Mouse (Mus musculus) thymus, postnatal 25 days (tissue): ENCODE measurements around the gene Prss50.
"Not testable (repeated sequence)": the region's sequence is repeated elsewhere in the genome, so short reads cannot be mapped to it uniquely, and the experiment has no call there.

ENCODE experiments used
- DNase-seq: peaks from one replicate; pipeline ENCODE4 v3.0.0; 2022

Prss50 gene

GRCm38 (mm10) chr9:110857781-110858472 is at the start of gene Prss50:
TSS of gene Prss50 (plus strand) at chr9:110857967.
- DNase-seq, result peak; percentile 46

GRCm38 (mm10) chr9:110810051-110810450 is 47.7 kb upstream of the Prss50 start:
- no peak for DNase-seq

GRCm38 (mm10) chr9:110813789-110814188 is 44.0 kb upstream of the Prss50 start, which contains the start of gene Prss44:
TSS of gene Prss44 (plus strand) at chr9:110813994.
- DNase-seq, result no peak

- not testable (repeated sequence) for DNase-seq
These were observed 37.2 kb upstream of the Prss50 start for GRCm38 (mm10) chr9:110820546-110820945.

GRCm38 (mm10) chr9:110821436-110821835 is 36.3 kb upstream of the Prss50 start:
- no peak for DNase-seq

- no peak for DNase-seq
These were observed 32.3 kb upstream of the Prss50 start for GRCm38 (mm10) chr9:110825426-110825825.

GRCm38 (mm10) chr9:110825832-110826231 is 31.9 kb upstream of the Prss50 start:
- peak; percentile 11 for DNase-seq

- DNase-seq, result no peak
These were observed 31.4 kb upstream of the Prss50 start, which contains the start of gene Prss43 for GRCm38 (mm10) chr9:110826390-110826789. TSS of gene Prss43 (plus strand) at chr9:110826690.

GRCm38 (mm10) chr9:110833021-110833420 is 24.7 kb upstream of the Prss50 start:
- peak; percentile 9 for DNase-seq

- no peak for DNase-seq
These were observed 23.4 kb upstream of the Prss50 start, which contains the start of gene Prss45 for GRCm38 (mm10) chr9:110834411-110834810. TSS of gene Prss45 (plus strand) at chr9:110834588.

- DNase-seq, result no peak
These were observed 22.8 kb upstream of the Prss50 start for GRCm38 (mm10) chr9:110834961-110835360.

- no peak for DNase-seq
These were observed 21.7 kb upstream of the Prss50 start for GRCm38 (mm10) chr9:110836112-110836511.

GRCm38 (mm10) chr9:110840905-110841304 is 16.9 kb upstream of the Prss50 start:
- DNase-seq, result no peak

GRCm38 (mm10) chr9:110841438-110841837 is 16.3 kb upstream of the Prss50 start:
- DNase-seq, result no peak

GRCm38 (mm10) chr9:110844206-110844605 is 13.6 kb upstream of the Prss50 start, which contains the start of gene Prss46:
TSS of gene Prss46 (plus strand) at chr9:110844506.
- DNase-seq, result no peak

- no peak for DNase-seq
These were observed 8.6 kb upstream of the Prss50 start for GRCm38 (mm10) chr9:110849162-110849561.

GRCm38 (mm10) chr9:110855903-110856302 is 1.9 kb upstream of the Prss50 start:
- DNase-seq, result no peak

GRCm38 (mm10) chr9:110856920-110857319 is 847 bp upstream of the Prss50 start:
- DNase-seq, result peak; percentile 42

GRCm38 (mm10) chr9:110858523-110858922 is 756 bp downstream of the Prss50 start:
- no peak for DNase-seq

GRCm38 (mm10) chr9:110858967-110859596 is 1.3 kb downstream of the Prss50 start:
- no peak for DNase-seq

GRCm38 (mm10) chr9:110871030-110871429 is 13.3 kb downstream of the Prss50 start:
- peak; percentile 70 for DNase-seq

- DNase-seq, result peak; percentile 59
These were observed 16.2 kb downstream of the Prss50 start for GRCm38 (mm10) chr9:110873681-110874659.

- DNase-seq, result no peak
These were observed 17.0 kb downstream of the Prss50 start for GRCm38 (mm10) chr9:110874660-110875191.
